Mouse (Mus musculus): ENCODE measurements around the gene Stat6. TPM values are rescaled to one million over a fixed set of nuclear protein-coding genes. Genes with fewer than 3 reads are reported as not detected.

Stat6 gene
- polyA plus RNA-seq, 2 experiments from 2014 or later = 119 to 157 TPM

DNA sequence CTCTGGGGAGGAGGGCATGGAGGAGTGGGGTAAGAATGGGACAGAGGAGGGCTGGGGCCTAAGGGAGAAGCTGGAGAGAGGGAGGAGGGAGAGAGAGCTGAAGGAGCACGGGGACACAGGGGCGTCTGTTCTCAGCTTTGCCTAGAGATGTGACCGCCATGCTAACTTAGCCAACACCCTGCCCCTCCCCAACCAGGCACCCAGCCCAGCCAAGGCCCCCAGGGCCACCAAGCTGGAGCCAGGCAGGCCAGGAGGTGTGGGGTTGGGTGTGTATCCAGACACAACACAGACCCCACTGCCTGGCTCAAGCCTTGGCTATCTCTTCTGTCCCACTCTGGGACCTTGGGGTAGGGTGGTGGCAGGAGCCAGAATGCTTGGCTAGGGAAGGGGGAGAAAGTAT, 27.2 kb upstream of the Stat6 start:
- ATAC-seq = no peak

GRCm38 (mm10) chr10:127616261-127616679, 26.5 kb upstream of the Stat6 start:
- ATAC-seq = no peak

GRCm38 (mm10) chr10:127617294-127617693, 25.5 kb upstream of the Stat6 start:
- ATAC-seq = no peak

GRCm38 (mm10) chr10:127618173-127618572, 24.6 kb upstream of the Stat6 start:
- no peak for ATAC-seq

- ATAC-seq = no peak
These were observed 23.6 kb upstream of the Stat6 start for GRCm38 (mm10) chr10:127619119-127619721.

- no peak for ATAC-seq
These were observed 22.8 kb upstream of the Stat6 start for GRCm38 (mm10) chr10:127619941-127620405.

- no peak for ATAC-seq
These were observed 22.2 kb upstream of the Stat6 start, which contains the start of gene Lrp1 for GRCm38 (mm10) chr10:127620406-127621190. Gene Lrp1 (minus strand): TSS chr10:127621148.

- ATAC-seq = no peak
These were observed 21.4 kb upstream of the Stat6 start for GRCm38 (mm10) chr10:127621191-127622056.

GRCm38 (mm10) chr10:127622057-127622392, 20.8 kb upstream of the Stat6 start:
- no peak for ATAC-seq

GRCm38 (mm10) chr10:127622661-127623060, 20.1 kb upstream of the Stat6 start:
- ATAC-seq = no peak

GRCm38 (mm10) chr10:127623439-127624216, 19.2 kb upstream of the Stat6 start:
- ATAC-seq = no peak

GRCm38 (mm10) chr10:127626433-127626832, 16.4 kb upstream of the Stat6 start:
- no peak for ATAC-seq

- ATAC-seq = no peak
These were observed 11.2 kb upstream of the Stat6 start for GRCm38 (mm10) chr10:127631261-127632214.

DNA sequence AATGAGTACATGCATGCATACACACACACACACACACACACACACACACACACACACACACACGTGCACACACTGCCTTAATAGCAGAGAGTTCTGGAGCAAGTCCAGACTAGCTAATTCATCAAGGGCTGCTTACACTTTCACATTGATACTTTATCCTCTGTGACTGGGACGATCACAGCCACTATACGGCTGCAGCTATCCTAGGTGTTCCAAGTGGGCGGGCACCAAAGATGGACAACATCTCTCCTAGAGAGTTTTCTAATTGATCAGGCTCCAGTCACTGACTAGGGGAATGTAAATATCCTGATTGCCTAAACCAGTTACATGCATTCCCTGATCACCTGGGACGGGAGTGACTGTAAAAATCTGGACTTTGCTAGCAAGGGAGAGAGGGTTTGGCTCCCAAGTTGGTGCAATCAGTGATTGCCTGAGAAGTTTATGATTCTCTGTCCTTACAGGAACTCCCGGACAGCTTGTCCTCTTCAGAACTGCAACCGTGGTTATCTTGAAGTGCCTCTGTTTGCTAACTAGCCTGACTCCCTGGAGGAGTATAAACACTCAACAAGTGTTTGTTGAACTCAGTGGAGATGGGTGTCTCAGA, 10.0 kb upstream of the Stat6 start:
- ATAC-seq = no peak

- no peak for ATAC-seq
These were observed 2.4 kb upstream of the Stat6 start for GRCm38 (mm10) chr10:127640421-127640820.

DNA sequence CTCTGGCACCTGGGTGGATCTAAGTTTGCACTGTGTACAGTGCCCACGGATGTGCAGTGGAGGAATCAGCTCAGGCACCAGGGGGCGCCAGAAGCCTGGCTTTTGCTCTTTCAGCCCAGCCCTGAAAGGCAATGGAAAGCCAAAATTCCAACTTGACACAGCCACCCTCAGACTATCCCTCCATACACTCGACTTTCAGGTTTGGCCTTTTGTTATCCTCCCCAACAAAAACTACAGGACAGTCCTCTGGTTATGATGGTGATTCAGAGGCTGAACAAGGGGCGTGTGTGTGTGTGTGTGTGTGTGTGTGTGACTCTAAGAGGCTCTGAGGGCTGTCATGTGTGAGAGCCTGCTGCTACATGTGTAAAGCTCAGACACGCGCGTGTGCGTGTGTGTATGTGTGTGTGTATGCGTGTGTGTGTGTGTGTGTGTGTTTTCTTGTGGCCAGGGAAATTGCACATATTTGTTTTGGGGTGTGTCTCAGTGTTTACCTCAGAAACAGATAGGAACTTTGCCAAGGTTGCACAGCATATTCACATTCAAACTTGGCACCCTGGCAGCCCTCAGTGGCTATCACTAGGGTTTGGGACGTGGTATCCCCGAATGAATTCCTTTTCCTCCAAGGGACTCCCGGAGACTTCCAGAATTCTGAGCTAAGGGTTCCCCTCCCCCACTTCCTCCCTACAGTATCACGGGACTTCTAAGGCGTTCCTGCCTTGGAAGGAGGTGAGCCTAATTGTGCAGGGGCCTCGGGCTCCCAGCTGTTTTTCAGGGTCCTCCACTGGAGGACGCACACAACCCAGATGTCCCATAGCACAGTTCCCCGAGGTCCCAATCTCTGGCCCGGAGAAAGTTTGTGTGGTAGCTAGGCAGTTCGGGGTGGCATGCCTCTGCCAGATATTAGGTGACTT, 670 bp upstream of the Stat6 start:
- peak; percentile 34 for ATAC-seq

DNA sequence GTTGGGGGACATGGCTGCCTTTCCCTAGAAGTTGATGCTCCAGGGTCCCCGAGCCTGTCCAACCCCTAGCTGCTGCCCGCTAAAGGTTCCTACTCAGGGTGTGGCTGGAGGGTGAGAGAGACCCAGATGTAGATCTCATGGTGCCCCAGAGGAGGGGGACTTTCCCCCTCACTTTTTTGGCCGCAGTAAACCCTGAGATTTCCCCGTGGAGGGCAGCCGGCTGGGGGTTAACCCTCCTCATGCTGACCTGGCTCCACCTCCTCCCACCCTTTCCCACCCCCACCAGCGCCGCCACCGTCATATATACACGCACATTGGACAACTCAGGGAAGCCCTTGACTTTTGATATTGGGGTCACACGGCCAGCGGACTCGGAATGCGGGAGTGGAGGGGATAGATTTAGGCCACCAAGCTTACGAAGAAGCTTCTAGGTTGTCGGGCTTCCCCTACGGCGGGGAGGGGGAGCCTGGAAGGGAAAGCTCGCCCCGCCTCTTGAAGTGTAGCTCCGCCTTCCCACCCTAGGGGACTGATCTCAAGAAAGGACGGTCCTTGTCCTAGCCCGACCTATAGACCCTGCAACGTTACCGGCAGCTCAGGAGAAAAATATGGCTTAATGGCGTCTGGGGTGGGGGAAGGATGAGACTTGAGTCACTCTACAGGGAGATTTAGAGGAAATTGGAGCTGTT, 910 bp downstream of the Stat6 start:
- peak; percentile 31 for ATAC-seq

GRCm38 (mm10) chr10:127645791-127646190, 3.0 kb downstream of the Stat6 start:
- no peak for ATAC-seq
